Mouse (Mus musculus) C2C12 (cell line): ENCODE results near the gene Rpl3. TPM values are rescaled to one million over a fixed set of nuclear protein-coding genes. Genes with fewer than 3 reads are reported as not detected.

Source experiments
- H3K27me3 ChIP-seq: one replicate; pipeline ENCODE4 v1.6.1; 2011; ENCODE audit not compliant: control insufficient read depth, insufficient read depth, insufficient read length
- H3K36me3 ChIP-seq: one replicate; pipeline ENCODE4 v1.6.1; 2011; ENCODE audit not compliant: control insufficient read depth, insufficient read depth
- H3K4me3 ChIP-seq: one replicate; pipeline ENCODE4 v1.5.1; 2011; ENCODE audit warnings: mild to moderate bottlenecking, control low read depth; ENCODE audit not compliant: poor library complexity, insufficient read depth, severe bottlenecking
- H3K79me2 ChIP-seq: one replicate; pipeline ENCODE4 v1.6.1; 2011; ENCODE audit not compliant: control insufficient read depth, insufficient read depth
- H3K79me3 ChIP-seq: one replicate; pipeline ENCODE4 v1.6.1; 2011; ENCODE audit warnings: low read depth, control low read depth
- H3ac ChIP-seq: one replicate; pipeline ENCODE3; 2011; ENCODE audit warnings: low read depth; ENCODE audit not compliant: control insufficient read depth, insufficient read length
- CEBPB ChIP-seq: IDR thresholded peaks from one replicate; pipeline ENCODE4 v1.6.1; 2011; ENCODE audit warnings: low read depth, mild to moderate bottlenecking, control low read depth, moderate library complexity
- CTCF ChIP-seq: IDR thresholded peaks from one replicate; pipeline ENCODE4 v1.5.1; 2011; ENCODE audit not compliant: control insufficient read depth, insufficient read depth, insufficient read length
- FOSL1 ChIP-seq: IDR thresholded peaks from one replicate; pipeline ENCODE4 v1.8.0; 2011; ENCODE audit warnings: mild to moderate bottlenecking, low read length; ENCODE audit not compliant: poor library complexity, insufficient read depth, severe bottlenecking
- MAX ChIP-seq: IDR thresholded peaks from one replicate; pipeline ENCODE4 v1.6.1; 2011; ENCODE audit warnings: mild to moderate bottlenecking, control low read depth
- MYOD1 ChIP-seq: IDR thresholded peaks from one replicate; pipeline ENCODE4 v1.6.1; 2011; ENCODE audit warnings: low read depth; ENCODE audit not compliant: control insufficient read depth, insufficient read length
- MYOG ChIP-seq: IDR thresholded peaks from one replicate; pipeline ENCODE4 v1.6.1; 2011; ENCODE audit not compliant: control insufficient read depth, insufficient read length; ENCODE audit errors: extremely low read depth
- USF1 ChIP-seq: IDR thresholded peaks from one replicate; pipeline ENCODE4 v1.6.1; 2011; ENCODE audit warnings: low read depth, mild to moderate bottlenecking, control low read depth, moderate library complexity
- polyA plus RNA-seq: library from polyadenylated mRNA; unstranded; fragments of >200 nt; fragmentation: generic; extraction: Trizol; gene quantifications from one replicate; pipeline ENCODE4 v1.2.1, GENCODE M21; 2012; ENCODE audit warnings: missing spikeins

The Rpl3 gene
- polyA plus RNA-seq, 1 experiment, result 1,181 TPM

GRCm38 (mm10) chr15:80075733-80076337 is 15.8 kb downstream of the Rpl3 start:
- no peak overlapping the region for H3ac ChIP-seq
- no peaks in the 10 kb centered on the region for H3K27me3 ChIP-seq
- no peak overlapping the region for H3K4me3 ChIP-seq
- H3K36me3 ChIP-seq, result peaks cover 45% of the 10 kb centered on the region
- peak; percentile 2 for TF ChIP-seq CEBPB
- TF ChIP-seq CTCF, result no peak
- TF ChIP-seq FOSL1, result peak; percentile 11
- H3K79me3 ChIP-seq, result peaks cover 24% of the 10 kb centered on the region
- H3K79me2 ChIP-seq, result peaks cover 30% of the 10 kb centered on the region

GRCm38 (mm10) chr15:80075374-80075694 is 16.3 kb downstream of the Rpl3 start:
- no peaks in the 10 kb centered on the region for H3K27me3 ChIP-seq
- H3K79me3 ChIP-seq, result peaks cover 19% of the 10 kb centered on the region
- H3K79me2 ChIP-seq, result peaks cover 25% of the 10 kb centered on the region
- H3K4me3 ChIP-seq, result no peak overlapping the region
- peaks cover 40% of the 10 kb centered on the region for H3K36me3 ChIP-seq
- no peak overlapping the region for H3ac ChIP-seq
- TF ChIP-seq MYOD1, result peak; percentile 51
- TF ChIP-seq CTCF, result no peak

DNA sequence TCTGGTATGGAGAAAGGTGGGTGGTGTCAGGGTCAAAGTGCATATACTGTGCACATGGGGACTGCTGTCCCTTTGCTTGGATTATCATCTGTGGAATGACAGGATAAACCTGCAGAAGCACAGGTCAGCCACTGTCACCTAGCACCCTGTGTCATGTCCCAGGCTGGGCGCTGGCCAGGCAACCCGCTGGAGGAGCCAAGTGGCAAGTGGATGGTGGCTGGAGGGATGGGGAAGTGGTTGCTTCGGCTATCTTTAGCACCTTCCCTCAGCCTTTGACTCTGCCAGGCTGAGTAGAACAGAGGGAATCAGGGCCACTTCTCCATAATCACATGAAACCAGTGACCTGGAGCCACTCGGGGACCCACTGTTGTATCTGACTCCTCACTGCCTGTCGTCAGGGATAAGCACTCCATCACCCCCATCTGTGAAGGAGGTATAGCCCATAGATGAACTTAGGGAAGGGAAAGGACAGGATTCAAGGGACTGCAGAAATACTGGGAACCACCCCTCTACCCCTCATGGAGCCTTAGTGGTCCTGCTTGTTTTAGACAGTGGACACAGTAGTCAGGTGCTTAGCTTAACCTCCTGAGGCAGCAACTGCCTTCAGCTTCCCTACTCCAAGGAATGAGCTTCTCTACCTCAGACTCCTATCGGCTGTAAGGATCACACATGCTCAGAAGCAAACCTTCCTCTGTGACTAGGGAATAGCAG is 16.9 kb downstream of the Rpl3 start:
- Histone ChIP-seq H3K79me2 (peaks cover 20% of the 10 kb centered on the region), H3K36me3 (peaks cover 35% of the 10 kb centered on the region), H3K4me3 (no peak overlapping the region), H3ac (no peak overlapping the region), H3K79me3 (peaks cover 13% of the 10 kb centered on the region), H3K27me3 (no peaks in the 10 kb centered on the region)
- no peak for TF ChIP-seq FOSL1
- no peak for TF ChIP-seq CTCF
- no peak for TF ChIP-seq MYOG
- TF ChIP-seq MYOD1, result no peak
- no peak for TF ChIP-seq CEBPB
- TF ChIP-seq MAX, result no peak
- no peak for TF ChIP-seq USF1

DNA sequence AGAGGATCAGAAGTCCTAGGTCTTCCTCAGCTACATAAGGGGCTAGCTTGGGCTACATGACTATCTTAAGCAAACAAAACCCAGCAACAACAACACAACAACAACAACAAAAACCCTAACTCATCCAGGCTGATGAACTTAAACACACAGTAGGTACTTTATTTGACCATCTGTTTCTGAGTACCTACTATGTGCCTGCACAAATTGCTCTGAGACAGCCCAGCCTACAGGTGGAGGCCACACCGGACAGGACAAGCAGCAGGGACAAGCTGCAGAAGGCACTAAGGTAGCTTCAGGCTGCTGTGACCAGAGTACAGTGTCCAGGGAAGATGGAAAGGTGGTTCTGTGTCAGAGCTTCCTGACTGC is 18.4 kb downstream of the Rpl3 start:
- H3K27me3 ChIP-seq, result no peaks in the 10 kb centered on the region
- peaks cover 19% of the 10 kb centered on the region for H3K36me3 ChIP-seq
- H3K79me3 ChIP-seq, result peaks cover under 1% of the 10 kb centered on the region
- TF ChIP-seq MAX (no peak), USF1 (no peak), CTCF (no peak), MYOG (no peak), MYOD1 (no peak), CEBPB (no peak), FOSL1 (no peak)
- no peak overlapping the region for H3ac ChIP-seq
- no peak overlapping the region for H3K4me3 ChIP-seq
- H3K79me2 ChIP-seq, result peaks cover 4% of the 10 kb centered on the region

GRCm38 (mm10) chr15:80072579-80073255 is 19.0 kb downstream of the Rpl3 start:
- Histone ChIP-seq H3K27me3 (no peaks in the 10 kb centered on the region), H3K79me3 (no peaks in the 10 kb centered on the region), H3K4me3 (no peak overlapping the region), H3K36me3 (peaks cover 14% of the 10 kb centered on the region), H3ac (no peak overlapping the region), H3K79me2 (no peaks in the 10 kb centered on the region)
- TF ChIP-seq FOSL1 (no peak), CTCF (no peak), MAX (no peak), MYOG (no peak), CEBPB (no peak), USF1 (no peak), MYOD1 (no peak)

GRCm38 (mm10) chr15:80071951-80072437 is 19.7 kb downstream of the Rpl3 start:
- no peaks in the 10 kb centered on the region for H3K27me3 ChIP-seq
- H3K79me2 ChIP-seq, result no peaks in the 10 kb centered on the region
- H3K36me3 ChIP-seq, result peaks cover 7% of the 10 kb centered on the region
- TF ChIP-seq MAX (no peak), CTCF (no peak), USF1 (no peak), CEBPB (no peak), MYOD1 (no peak), FOSL1 (no peak), MYOG (no peak)
- no peaks in the 10 kb centered on the region for H3K79me3 ChIP-seq
- peak overlapping the region; percentile 27 for H3ac ChIP-seq
- H3K4me3 ChIP-seq, result no peak overlapping the region
